Mouse (Mus musculus) stomach, postnatal 0 days (tissue): ENCODE measurements around the gene Olfr102.

Source experiments
- CTCF ChIP-seq: IDR thresholded peaks from 2 replicates; pipeline ENCODE4 v1.5.1; 2016; ENCODE audit warnings: antibody characterized with exemption, low read depth, mild to moderate bottlenecking, moderate library complexity
- EP300 ChIP-seq: optimal IDR thresholded peaks from 2 replicates; pipeline ENCODE3; 2016; ENCODE audit warnings: antibody characterized with exemption

DNA sequence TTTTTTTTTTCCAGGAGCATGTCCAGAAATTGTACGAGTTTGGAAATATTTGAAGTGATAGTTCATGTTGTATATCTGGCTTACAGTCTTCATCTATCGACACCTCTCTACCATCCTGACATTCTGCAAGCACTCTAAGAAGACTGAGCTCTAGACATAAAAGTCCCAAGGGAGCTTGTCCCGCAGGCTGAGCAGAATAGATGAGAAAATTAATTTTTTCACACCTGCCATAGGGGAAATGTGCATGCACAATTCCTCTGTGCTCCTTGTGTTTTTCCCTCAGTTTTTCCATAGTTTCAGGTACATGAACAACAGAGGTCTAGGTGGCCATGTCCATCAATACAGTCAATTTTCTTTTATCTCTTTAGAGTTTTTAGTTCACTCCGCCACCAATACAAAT lies 12.6 kb downstream of the Olfr102 start, which contains the start of gene Olfr101:
- TF ChIP-seq EP300 (no peak), CTCF (no peak)
